Mouse (Mus musculus): Measurements from ENCODE around the gene Cmtm4.

- TF ChIP-seq POLR2AphosphoS5 (IDR thresholded peaks at IDR 0.05; ENCODE audit: insufficient replicate concordance, low read depth, low read length) (no peak), CTCF (IDR thresholded peaks at IDR 0.05; ENCODE audit: low read depth, low read length) (no peak), TAL1 (conservative IDR thresholded peaks at IDR 0.05; ENCODE audit: low read depth, low read length) (no peak), GATA2 (IDR thresholded peaks at IDR 0.05; ENCODE audit: borderline replicate concordance, low read depth, low read length) (no peak)
These were observed 29.9 kb downstream of the Cmtm4 start for GRCm38 (mm10) chr8:104365695-104366094.

Measured in G1E (cell line).